Mouse (Mus musculus) embryonic facial prominence, embryonic 11.5 days (tissue): ENCODE measurements around the gene Arfgap3. TPM values are rescaled to one million over a fixed set of nuclear protein-coding genes. Genes with fewer than 3 reads are reported as not detected.

Experiments
- ATAC-seq: fragments of 200-750 bp; cut with Nextera tagmentation; replicated peaks from 2 replicates; pipeline ENCODE4 v1.8.0; 2017; ENCODE audit warnings: low read depth; ENCODE audit not compliant: insufficient number of reproducible peaks, low FRiP score, low TSS enrichment
- DNase-seq: peaks from one replicate; pipeline ENCODE4 v3.0.0-alpha.2; 2015; ENCODE audit warnings: low spot score
- H3K27ac ChIP-seq: fragments of 300-500 bp; sonication (generic); replicated peaks from 2 replicates; pipeline ENCODE4 v1.5.1; 2014; ENCODE audit warnings: mild to moderate bottlenecking, low read depth, low read length, control low read depth
- H3K27me3 ChIP-seq: fragments of 300-500 bp; sonication (generic); 2 replicates; pipeline ENCODE4 v1.6.1; 2014; ENCODE audit warnings: mild to moderate bottlenecking, low read length, moderate library complexity, mixed read lengths; ENCODE audit not compliant: control insufficient read depth, insufficient read depth
- H3K36me3 ChIP-seq: fragments of 300-500 bp; sonication (generic); replicated peaks from 2 replicates; pipeline ENCODE4 v1.6.1; 2014; ENCODE audit warnings: low read depth, mild to moderate bottlenecking, low read length, moderate library complexity, mixed read lengths; ENCODE audit not compliant: control insufficient read depth, insufficient read depth
- H3K4me1 ChIP-seq: fragments of 300-500 bp; sonication (generic); 2 replicates; pipeline ENCODE4 v1.6.1; 2014; ENCODE audit warnings: low read length, mixed read lengths; ENCODE audit not compliant: control insufficient read depth, insufficient read depth
- H3K4me2 ChIP-seq: fragments of 300-500 bp; sonication (generic); 2 replicates; pipeline ENCODE4 v1.6.1; 2014; ENCODE audit warnings: low read depth, mild to moderate bottlenecking, control low read depth, low read length, moderate library complexity
- H3K4me3 ChIP-seq: fragments of 300-500 bp; sonication (generic); 2 replicates; pipeline ENCODE4 v1.5.1; 2014; ENCODE audit warnings: low read depth, low read length, control low read depth
- H3K9ac ChIP-seq: fragments of 300-500 bp; sonication (generic); replicated peaks from 2 replicates; pipeline ENCODE4 v1.6.1; 2014; ENCODE audit warnings: mild to moderate bottlenecking, control low read depth, low read length
- H3K9me3 ChIP-seq: fragments of 300-500 bp; sonication (generic); replicated peaks from 2 replicates; pipeline ENCODE4 v1.6.1; 2016; ENCODE audit warnings: mild to moderate bottlenecking, low read length, inconsistent platforms, mixed read lengths; ENCODE audit not compliant: control insufficient read depth
- WGBS: fragments of 180-500 bp; shearing (Covaris S2); extraction: QIAGEN DNeasy Blood & Tissue Kit; methylation state at CpG from one replicate; pipeline ENCODE4 v1.1.7; 2014; 5-methylcytosine and 5-hydroxymethylcytosine counted together
- polyA plus RNA-seq: library from polyadenylated mRNA; unstranded; fragments of >200 nt; fragmentation: Nextera tagmentation; extraction: Ambion mirVana; gene quantifications from 2 replicates; pipeline ENCODE4 v1.2.1, GENCODE M21; 2014

Gene Arfgap3
- polyA plus RNA-seq, 1 experiment from 2014 or later = 37.0 TPM

DNA sequence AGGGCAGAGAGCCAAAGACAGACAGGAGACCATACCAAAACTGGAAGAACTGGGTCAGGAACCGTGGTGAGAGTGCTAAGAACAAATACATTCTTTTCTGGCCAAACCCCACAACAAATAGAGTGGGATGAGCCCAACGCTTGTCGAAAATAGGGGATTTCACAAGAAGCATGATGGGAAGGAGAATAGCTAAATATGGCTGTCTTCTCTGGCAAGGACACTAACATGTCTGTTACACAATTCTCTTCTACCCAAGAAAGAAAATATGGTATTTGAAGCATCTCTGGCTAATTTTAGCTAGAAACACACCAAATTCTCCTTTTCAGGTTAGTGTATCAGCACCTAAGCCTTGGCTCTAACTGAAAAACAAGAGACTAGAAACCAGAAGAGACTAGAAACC, 10.1 kb upstream of the Arfgap3 start:
- Histone ChIP-seq H3K9ac (no peak overlapping the region), H3K9me3 (no peaks in the 10 kb centered on the region), H3K27ac (no peak overlapping the region), H3K4me3 (no peak overlapping the region), H3K36me3 (no peaks in the 10 kb centered on the region), H3K4me1 (no peaks in the 10 kb centered on the region), H3K4me2 (no peak overlapping the region), H3K27me3 (no peaks in the 10 kb centered on the region)
- WGBS = 83% methylated on average over 3 of the region's 3 CpGs
- DNase-seq (no peak), ATAC-seq (no peak)

DNA sequence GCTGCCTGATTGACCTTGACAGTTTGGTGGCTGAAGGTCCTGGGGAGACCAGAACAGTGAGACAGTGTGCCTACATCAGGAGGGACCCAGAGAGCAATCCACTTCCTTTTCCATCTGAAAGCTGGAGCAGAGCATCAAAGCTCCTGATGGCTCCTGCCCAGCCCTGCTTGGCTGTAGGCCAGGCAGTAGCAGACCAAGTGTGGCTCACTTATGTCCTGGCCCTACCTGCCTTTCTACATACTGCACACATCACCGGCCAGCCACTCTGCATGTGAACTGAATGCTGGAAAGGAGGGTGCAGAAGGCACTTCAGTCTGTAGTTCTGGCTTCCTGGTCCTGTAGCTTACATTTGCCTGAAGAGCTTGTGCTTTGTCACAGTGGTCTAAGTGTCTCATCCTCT, 8.4 kb upstream of the Arfgap3 start:
- H3K4me3 ChIP-seq = no peak overlapping the region
- no peaks in the 10 kb centered on the region for H3K36me3 ChIP-seq
- ATAC-seq (no peak), DNase-seq (no peak)
- WGBS = 90% methylated on average over 1 of the region's 1 CpGs
- H3K27ac ChIP-seq = no peak overlapping the region
- no peaks in the 10 kb centered on the region for H3K27me3 ChIP-seq
- H3K9ac ChIP-seq = no peak overlapping the region
- H3K4me1 ChIP-seq = no peaks in the 10 kb centered on the region
- H3K4me2 ChIP-seq = no peak overlapping the region
- no peaks in the 10 kb centered on the region for H3K9me3 ChIP-seq

DNA sequence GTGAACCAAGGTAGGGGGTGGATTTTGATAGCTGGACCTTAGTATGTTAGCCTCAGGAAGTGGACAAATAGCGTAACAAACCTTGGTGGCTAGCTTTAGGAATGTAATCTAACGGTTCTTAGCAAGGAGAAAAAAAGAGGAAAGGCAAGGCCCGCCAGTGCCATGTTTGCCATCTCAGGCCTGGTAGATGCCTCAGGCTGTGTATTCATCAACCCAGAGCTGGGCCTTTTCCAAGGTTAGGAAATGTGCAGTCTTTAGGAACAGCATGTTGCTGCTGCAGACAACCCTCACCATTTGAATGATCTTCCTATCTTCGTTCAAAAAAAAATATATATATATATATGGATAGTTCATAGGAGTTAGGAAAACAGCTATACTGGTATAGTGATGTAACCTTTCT, 1.5 kb upstream of the Arfgap3 start:
- no peak for ATAC-seq

DNA sequence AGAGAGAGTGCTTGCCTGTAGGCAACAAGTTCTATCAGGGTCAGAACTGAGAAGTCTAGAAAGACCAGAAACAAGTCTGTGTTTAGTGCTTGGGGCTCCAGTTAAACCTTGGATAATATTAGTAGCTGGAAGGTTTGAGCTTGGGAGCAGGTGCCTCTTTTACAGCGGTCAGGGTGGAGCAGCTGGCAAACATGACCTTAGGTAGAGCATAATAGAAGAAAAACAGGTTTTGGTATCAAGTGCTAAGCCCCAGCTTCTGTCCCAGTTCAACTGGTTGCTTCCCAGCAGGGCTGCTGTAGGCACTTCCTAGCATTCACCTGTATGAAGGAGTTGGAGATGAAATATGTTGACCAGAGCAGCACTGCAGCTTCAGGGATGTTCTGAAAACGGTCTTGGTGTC, 812 bp upstream of the Arfgap3 start:
- no peaks in the 10 kb centered on the region for H3K4me1 ChIP-seq
- 66% methylated on average over 2 of the region's 2 CpGs for WGBS
- H3K27me3 ChIP-seq = no peaks in the 10 kb centered on the region
- no peak overlapping the region; the same call in 1 of the 2 replicates for H3K4me3 ChIP-seq
- H3K36me3 ChIP-seq = no peaks in the 10 kb centered on the region
- no peak overlapping the region for H3K27ac ChIP-seq
- H3K9me3 ChIP-seq = no peaks in the 10 kb centered on the region
- H3K9ac ChIP-seq = peak overlapping the region; percentile 56
- ATAC-seq (no peak), DNase-seq (no peak)
- no peak overlapping the region; the same call in 1 of the 2 replicates for H3K4me2 ChIP-seq

More for the DNA sequence above, 1.5 kb upstream of the Arfgap3 start:
- Histone ChIP-seq H3K9me3 (no peaks in the 10 kb centered on the region), H3K4me3 (no peak overlapping the region), H3K36me3 (no peaks in the 10 kb centered on the region), H3K9ac (no peak overlapping the region), H3K4me2 (no peak overlapping the region), H3K4me1 (no peaks in the 10 kb centered on the region), H3K27ac (no peak overlapping the region), H3K27me3 (no peaks in the 10 kb centered on the region)
- WGBS = 91% methylated on average over 4 of the region's 4 CpGs
- no peak for DNase-seq

DNA sequence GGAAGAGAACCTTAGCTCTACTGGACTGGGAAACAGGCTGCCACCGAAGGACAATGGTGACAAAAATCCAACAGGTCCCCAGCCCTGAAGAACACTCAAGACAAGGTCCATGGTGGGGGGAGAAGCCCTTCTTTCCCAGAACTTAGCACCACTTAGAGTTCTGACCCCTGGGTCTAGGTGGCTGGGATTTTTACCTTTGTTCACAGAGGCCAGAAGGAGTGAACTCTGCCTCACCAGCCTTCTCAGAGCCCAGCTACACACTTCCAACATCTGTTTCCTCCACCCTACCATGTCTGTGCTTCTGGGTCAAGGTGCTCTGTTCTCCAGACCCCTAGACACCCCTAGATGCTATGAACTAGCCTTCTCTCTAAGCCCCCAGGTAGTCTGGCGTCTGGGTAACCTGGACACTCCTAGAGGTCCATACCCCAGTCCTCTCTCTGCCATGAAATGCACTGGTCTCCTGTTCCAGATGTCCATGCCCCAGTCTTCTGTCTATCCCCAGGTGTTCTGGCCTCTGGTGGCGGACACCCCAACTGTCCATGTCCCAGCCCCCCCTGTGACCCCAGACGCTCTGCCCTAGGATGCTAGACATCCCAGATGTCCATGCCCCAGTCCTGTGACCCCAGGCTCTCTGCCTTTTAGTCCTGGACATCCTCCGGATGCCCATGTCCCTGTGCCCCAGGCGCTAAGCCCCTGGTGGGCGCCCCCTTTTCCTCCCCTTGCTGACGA, 658 bp downstream of the Arfgap3 start:
- H3K4me1 ChIP-seq = no peaks in the 10 kb centered on the region
- ATAC-seq (peak; percentile 14; the same call in 1 of the 2 replicates), DNase-seq (no peak)
- peak overlapping the region; percentile 90 for H3K4me2 ChIP-seq
- H3K27me3 ChIP-seq = no peaks in the 10 kb centered on the region
- no peaks in the 10 kb centered on the region for H3K36me3 ChIP-seq
- H3K9me3 ChIP-seq = no peaks in the 10 kb centered on the region
- 17% methylated on average over 8 of the region's 8 CpGs for WGBS
- peak overlapping the region; percentile 71 for H3K9ac ChIP-seq
- no peak overlapping the region for H3K27ac ChIP-seq
- peak overlapping the region; percentile 70 for H3K4me3 ChIP-seq

DNA sequence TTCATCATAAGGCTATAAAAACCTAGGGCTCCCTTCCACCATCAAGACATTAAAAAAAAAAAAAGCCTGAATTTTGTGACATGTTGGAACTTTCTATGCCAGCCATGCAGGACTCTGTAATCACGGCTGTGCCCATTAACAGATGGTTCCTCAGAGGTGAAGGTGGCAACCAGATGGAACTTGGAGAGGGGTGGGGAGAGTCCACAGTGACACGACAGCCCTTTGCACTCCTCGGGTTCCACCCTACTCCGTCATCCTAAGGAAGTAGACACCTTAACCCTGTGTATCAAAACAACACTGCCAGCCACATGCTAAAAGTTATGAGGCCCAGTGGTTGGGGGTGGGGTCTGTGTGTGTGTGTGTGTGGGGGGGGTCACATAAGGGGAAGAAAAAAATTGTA, 1.3 kb downstream of the Arfgap3 start:
- H3K9me3 ChIP-seq = no peaks in the 10 kb centered on the region
- 78% methylated on average over 4 of the region's 4 CpGs for WGBS
- no peak overlapping the region for H3K4me2 ChIP-seq

DNA sequence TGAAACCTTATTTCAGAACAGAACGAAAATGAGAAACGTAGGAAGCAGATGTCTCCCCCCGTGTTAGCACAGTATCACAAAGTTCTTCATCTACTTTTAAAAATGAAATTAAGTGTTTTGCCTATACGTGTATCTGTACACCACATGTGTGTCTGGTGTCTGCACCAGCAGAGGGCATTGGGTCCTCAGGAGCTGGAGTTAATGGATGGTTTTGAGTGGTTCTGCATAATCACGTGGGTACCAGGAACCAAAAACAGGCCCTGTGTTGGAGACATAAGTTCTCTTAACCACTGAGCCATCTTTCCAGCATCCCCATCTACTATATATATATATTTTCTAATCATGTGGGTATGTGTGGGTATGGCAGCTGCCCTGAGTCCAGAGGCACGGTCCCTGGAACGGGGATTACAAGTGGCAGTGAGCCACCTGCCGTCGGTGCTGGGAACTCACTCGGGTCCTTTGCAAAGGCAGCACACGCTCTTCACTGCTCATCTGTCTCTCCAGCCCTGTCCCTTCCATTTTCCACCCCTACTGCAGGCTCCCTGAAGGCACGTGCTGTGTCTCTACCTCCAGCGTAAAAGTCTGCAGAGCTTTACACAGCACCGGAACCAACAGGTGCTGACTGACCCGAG, 4.0 kb downstream of the Arfgap3 start:
- Histone ChIP-seq H3K36me3 (no peaks in the 10 kb centered on the region; the same call in 1 of the 2 replicates), H3K27me3 (no peaks in the 10 kb centered on the region), H3K4me1 (no peaks in the 10 kb centered on the region), H3K4me3 (no peak overlapping the region), H3K9me3 (no peaks in the 10 kb centered on the region), H3K27ac (no peak overlapping the region), H3K4me2 (no peak overlapping the region), H3K9ac (no peak overlapping the region)
- no peak for DNase-seq
- no peak for ATAC-seq
- 90% methylated on average over 15 of the region's 15 CpGs for WGBS

More for the DNA sequence above, 1.3 kb downstream of the Arfgap3 start:
- H3K4me3 ChIP-seq = no peak overlapping the region
- ATAC-seq (no peak), DNase-seq (no peak)
- no peaks in the 10 kb centered on the region for H3K27me3 ChIP-seq
- no peak overlapping the region for H3K9ac ChIP-seq
- H3K27ac ChIP-seq = no peak overlapping the region
- no peaks in the 10 kb centered on the region for H3K4me1 ChIP-seq
- no peaks in the 10 kb centered on the region for H3K36me3 ChIP-seq

DNA sequence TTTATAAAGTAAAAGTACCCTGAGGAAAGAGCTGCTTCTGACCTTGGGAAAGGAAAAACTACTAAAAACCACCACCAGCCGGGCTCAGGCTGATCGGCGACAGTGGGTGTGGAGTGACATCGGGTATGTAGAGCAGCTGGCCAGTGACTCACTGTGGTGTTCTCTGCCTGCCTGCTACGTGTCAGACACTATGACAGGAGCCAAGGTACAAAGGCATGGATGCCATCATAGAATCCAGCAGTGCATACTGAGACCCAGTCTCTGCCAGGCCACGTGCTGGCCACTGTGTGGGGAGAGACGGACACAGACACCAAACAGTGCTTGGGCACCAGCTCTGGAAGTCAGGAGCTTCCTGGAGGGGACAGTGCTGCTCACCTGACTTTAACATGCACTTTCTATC, 5.1 kb downstream of the Arfgap3 start:
- no peaks in the 10 kb centered on the region for H3K4me1 ChIP-seq
- DNase-seq (no peak), ATAC-seq (no peak)
- H3K4me2 ChIP-seq = no peak overlapping the region
- no peaks in the 10 kb centered on the region for H3K9me3 ChIP-seq
- H3K36me3 ChIP-seq = no peaks in the 10 kb centered on the region; the same call in 1 of the 2 replicates
- H3K27ac ChIP-seq = no peak overlapping the region
- H3K27me3 ChIP-seq = no peaks in the 10 kb centered on the region
- H3K9ac ChIP-seq = no peak overlapping the region
- no peak overlapping the region for H3K4me3 ChIP-seq
- 73% methylated on average over 7 of the region's 7 CpGs for WGBS
